Mouse (Mus musculus): ENCODE results near the gene Epha7.

DNA sequence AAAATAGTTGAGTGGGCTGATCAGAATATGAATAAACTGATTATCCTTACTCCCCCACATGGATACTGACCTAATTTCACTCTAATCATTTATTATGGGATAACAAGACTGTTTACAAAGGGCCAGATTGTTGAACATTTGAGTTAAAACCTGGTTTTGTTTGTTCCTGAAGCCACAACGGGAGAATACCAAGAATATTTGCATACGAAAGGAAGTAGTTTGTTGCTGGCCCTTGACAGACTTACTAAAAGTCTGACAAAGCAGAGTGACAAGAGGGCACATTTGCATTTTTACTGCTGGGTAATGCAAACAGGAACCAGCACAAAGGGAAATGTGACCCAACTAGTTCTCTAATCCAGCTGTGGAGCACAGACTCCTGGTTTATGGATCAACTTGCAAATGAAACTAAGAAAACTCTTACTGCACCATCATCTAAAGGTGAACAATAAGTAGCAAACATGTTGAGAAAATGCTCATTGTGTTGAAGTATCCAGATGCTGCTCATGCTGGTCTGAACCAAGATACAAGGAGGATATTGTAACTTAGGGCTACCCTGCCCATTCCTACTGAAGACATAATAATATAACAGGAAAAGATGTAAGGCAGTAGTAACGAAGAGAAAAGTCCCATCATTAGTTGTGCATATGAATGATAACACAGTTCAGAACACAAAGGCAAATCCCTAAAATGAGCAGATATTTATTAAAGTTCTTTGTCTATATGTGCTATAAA lies 154.8 kb downstream of the Epha7 start:
- TF ChIP-seq NRF1 (IDR thresholded peaks at IDR 0.05; ENCODE audit: insufficient read depth, low read depth, low read length, poor library complexity, severe bottlenecking) (no peak), CTCF (IDR thresholded peaks at IDR 0.05 in 2 of 3, conservative IDR thresholded peaks at IDR 0.05 in 1 of 3; ENCODE audit: control insufficient read depth in 1 of 3, insufficient read depth in 1 of 3, low read depth in 2 of 3, low read length in 3 of 3, poor library complexity in 1 of 3, severe bottlenecking in 1 of 3) (no peak), TCF12 (IDR thresholded peaks at IDR 0.05; ENCODE audit: low read depth, low read length) (no peak), MYC (IDR thresholded peaks at IDR 0.05; ENCODE audit: low read depth, low read length) (no peak), CHD1 (IDR thresholded peaks at IDR 0.05; ENCODE audit: low read depth, low read length) (no peak), MAX (IDR thresholded peaks at IDR 0.05; ENCODE audit: low read length) (no peak), RCOR1 (IDR thresholded peaks at IDR 0.05; ENCODE audit: low read depth, low read length) (no peak)

Measured in MEL (cell line).